14 mouse cellular contexts compared by ENCODE assay signal in the genomic region with DNA sequence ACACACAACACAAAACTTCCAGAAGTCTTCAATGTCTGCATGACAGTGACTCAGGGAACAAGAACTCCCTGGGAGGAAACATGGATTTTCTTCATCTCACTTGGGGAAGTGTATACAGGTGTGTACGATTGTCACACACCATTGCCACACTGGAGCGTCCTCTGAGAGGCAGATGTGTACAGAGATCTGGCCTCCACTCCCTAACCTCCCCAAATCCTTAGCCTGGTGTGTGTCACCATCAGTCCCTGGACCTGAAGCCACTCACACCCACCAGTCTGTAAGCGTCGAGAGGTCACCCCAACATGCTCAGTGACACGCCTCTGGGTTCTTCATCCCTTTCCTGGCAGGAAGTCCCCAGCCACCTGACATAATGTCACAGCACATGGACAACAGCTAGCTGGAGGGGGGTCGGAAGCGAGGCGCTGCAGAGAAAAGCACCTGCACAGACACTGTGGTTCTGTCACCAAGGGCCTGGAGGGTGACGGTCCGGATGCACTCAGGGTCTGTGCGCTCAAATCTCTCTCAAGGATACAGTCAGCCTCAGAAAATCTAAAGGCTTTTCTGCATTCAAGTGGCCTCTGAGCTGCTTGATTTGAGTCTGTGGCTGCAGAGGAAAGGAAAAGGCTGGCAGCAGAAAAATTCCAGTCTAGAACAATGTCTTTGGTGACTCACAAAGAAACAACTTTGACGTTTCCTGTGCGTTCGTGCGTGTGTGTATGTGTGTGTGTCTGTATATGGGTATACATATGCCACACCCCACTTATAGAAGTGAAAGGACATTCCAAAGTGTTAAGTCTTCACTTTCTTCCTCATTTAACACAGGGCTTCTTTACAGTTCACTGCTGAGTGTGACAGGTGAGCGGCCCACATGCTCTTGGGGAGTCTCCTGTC.
DNase-seq lines count a peak whose midpoint lies in the region; ATAC-seq and TF ChIP-seq lines count a peak whose summit lies in the region.
"Had no signal": no experiment of that assay in that cellular context is flagged by ENCODE, and none has a peak within 500 bp of the region (broad histone marks: within the 10 kb centered on the region; RNA-seq: fewer than 3 reads in every experiment).

No protein-coding gene starts in this region.

- TF ChIP-seq CTCF in liver, postnatal 0 days (IDR thresholded peaks at IDR 0.05; ENCODE audit: low read depth) = no peak

- DNase-seq in liver, postnatal 0 days = no peak
- DNase-seq in T-cell, adult 2 months (ENCODE audit: low spot score) = peak; percentile 7
- DNase-seq in naive thymus-derived CD4-positive, alpha-beta T cell, adult 2 months (ENCODE audit: low read depth) = peak; percentile 53
- no peak for DNase-seq in urinary bladder, postnatal 14 days (ENCODE audit: low spot score)
- no peak for DNase-seq in adrenal gland, postnatal 25 days
- DNase-seq in ovary, adult 18-20 months (ENCODE audit: low spot score) = no peak
- DNase-seq: adrenal gland, adult 2 months; cerebellum, postnatal 10 days; kidney, adult 18-20 months had no signal

- H3K9me3 ChIP-seq in liver, postnatal 0 days (ENCODE audit: low read length) = no peaks in the 10 kb centered on the region; the same call in 1 of the 2 replicates
- H3K9me3 ChIP-seq in liver, embryonic 12.5 days (replicated peaks) = no peaks in the 10 kb centered on the region
- H3K9me3 ChIP-seq: lung, embryonic 15.5 days had no signal

- H3K4me3 ChIP-seq in liver, postnatal 0 days (ENCODE audit: low read depth, low read length) = no peak overlapping the region
- H3K4me3 ChIP-seq in liver, embryonic 12.5 days = no peak overlapping the region
- H3K4me3 ChIP-seq: limb, embryonic 13.5 days; lung, embryonic 15.5 days; midbrain, embryonic 13.5 days had no signal

- H3K27ac ChIP-seq in liver, postnatal 0 days (ENCODE audit: low read depth) = 0 out of 2 replicates have a peak overlapping the region, but pooled peaks have one; percentile 35
- H3K27ac ChIP-seq in liver, embryonic 12.5 days = no peak overlapping the region
- H3K27ac ChIP-seq: hindbrain, embryonic 14.5 days; limb, embryonic 13.5 days; lung, embryonic 15.5 days; midbrain, embryonic 13.5 days had no signal

- ATAC-seq in liver, postnatal 0 days = no peak
- no peak for ATAC-seq in liver, embryonic 12.5 days
- ATAC-seq: midbrain, embryonic 13.5 days had no signal

- no peak overlapping the region for H3K9ac ChIP-seq in liver, postnatal 0 days (replicated peaks)
- no peak overlapping the region for H3K9ac ChIP-seq in liver, embryonic 12.5 days
- H3K9ac ChIP-seq: hindbrain, embryonic 14.5 days; limb, embryonic 13.5 days; lung, embryonic 15.5 days; midbrain, embryonic 13.5 days had no signal

- TF ChIP-seq EP300 in liver, postnatal 0 days (IDR thresholded peaks at IDR 0.05; ENCODE audit: low read depth) = no peak

- H3K4me2 ChIP-seq in liver, postnatal 0 days (ENCODE audit: low read depth, low read length) = no peak overlapping the region
- H3K4me2 ChIP-seq in liver, embryonic 12.5 days = no peak overlapping the region
- H3K4me2 ChIP-seq: hindbrain, embryonic 14.5 days; limb, embryonic 13.5 days; lung, embryonic 15.5 days; midbrain, embryonic 13.5 days had no signal

- no peaks in the 10 kb centered on the region for H3K27me3 ChIP-seq in liver, postnatal 0 days (ENCODE audit: insufficient read depth, low read length)
- no peaks in the 10 kb centered on the region for H3K27me3 ChIP-seq in liver, embryonic 12.5 days (replicated peaks)
- H3K27me3 ChIP-seq: limb, embryonic 13.5 days; lung, embryonic 15.5 days; midbrain, embryonic 13.5 days had no signal

- H3K4me1 ChIP-seq in liver, postnatal 0 days (ENCODE audit: insufficient read depth) = peaks cover 5% of the 10 kb centered on the region; the same call in 1 of the 2 replicates
- no peaks in the 10 kb centered on the region for H3K4me1 ChIP-seq in liver, embryonic 12.5 days

- H3K36me3 ChIP-seq in liver, postnatal 0 days (replicated peaks; ENCODE audit: insufficient read depth, low read length) = no peaks in the 10 kb centered on the region
- peaks cover under 1% of the 10 kb centered on the region; the same call in 1 of the 2 replicates for H3K36me3 ChIP-seq in liver, embryonic 12.5 days
- H3K36me3 ChIP-seq: limb, embryonic 13.5 days; lung, embryonic 15.5 days; midbrain, embryonic 13.5 days had no signal

- WGBS in liver, postnatal 0 days (ENCODE audit: insufficient replicate concordance) = 67% methylated on average over 16 of the region's 16 CpGs
- WGBS in liver, embryonic 12.5 days (ENCODE audit: insufficient replicate concordance) = 75% methylated on average over 16 of the region's 16 CpGs

Comparison
In these comparisons a context has a peak if more than half of its experiments do, and no peak if none do; other contexts are left out.
1. DNase-seq: peak in T-cell, adult 2 months (single experiment) and naive thymus-derived CD4-positive, alpha-beta T cell, adult 2 months (single experiment); none in liver, postnatal 0 days (single experiment), urinary bladder, postnatal 14 days (single experiment), adrenal gland, postnatal 25 days (single experiment) and ovary, adult 18-20 months (single experiment).